Mouse (Mus musculus) effector memory CD4-positive, alpha-beta T cell, adult 5 months (primary cell): ENCODE measurements around the gene Gm8890. TPM values are rescaled to one million over a fixed set of nuclear protein-coding genes. Genes with fewer than 3 reads are reported as not detected.

Experiments used
- polyA plus RNA-seq: library from polyadenylated mRNA; unstranded; fragments of 100-300 nt; shearing (Covaris generic); gene quantifications from one replicate; pipeline ENCODE4 v1.2.1, GENCODE M21; 2017

Gm8890 gene
- polyA plus RNA-seq, result not detected

DNA sequence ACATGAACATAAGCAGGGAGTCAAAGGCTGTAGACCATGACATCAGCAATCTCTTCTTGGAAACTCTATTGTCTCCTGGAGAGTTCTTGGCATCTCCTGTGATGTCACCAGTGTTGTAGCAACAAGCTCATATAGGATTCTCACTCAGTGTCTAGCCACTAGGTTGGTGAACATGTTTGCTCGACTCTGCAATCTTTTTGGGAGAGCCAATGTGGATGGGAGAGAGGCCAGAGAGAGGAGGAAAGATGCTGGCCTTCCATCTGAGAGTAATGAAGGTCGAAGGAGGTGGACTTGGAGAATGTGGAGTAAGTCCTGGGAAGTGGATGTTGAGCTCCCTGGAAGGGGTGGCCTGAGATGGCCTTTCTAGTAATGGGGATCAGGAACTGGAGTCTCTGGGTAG lies at the start of gene Gm8890:
Gene Gm8890, plus strand, starts transcription at position 301 of the 400 bp plus-strand sequence.

Other genes with a start within 250 kb of the Gm8890 start
- gene Gm8879, start 128.4 kb upstream of the Gm8890 start, polyA plus RNA-seq, result 0.35 TPM
- 1.0 TPM for gene Gm5861, start 73.0 kb upstream of the Gm8890 start, polyA plus RNA-seq
- gene Speer1, start 85.5 kb downstream of the Gm8890 start, polyA plus RNA-seq, result 2.2 TPM
- not detected for gene Gm8897, start 160.4 kb downstream of the Gm8890 start, polyA plus RNA-seq
- gene Gm8906, start 246.7 kb downstream of the Gm8890 start, polyA plus RNA-seq, result not detected